Mouse (Mus musculus) adrenal gland, postnatal 10 days (tissue): Measurements from ENCODE around the gene Fibcd1. TPM values are rescaled to one million over a fixed set of nuclear protein-coding genes. Genes with fewer than 3 reads are reported as not detected.

Experiments
- DNase-seq: peaks from one replicate; pipeline ENCODE4 v3.0.0; 2021; ENCODE audit warnings: mixed read lengths
- total RNA-seq, 2 experiments: library from RNA; stranded (reverse); gene quantifications; 2 replicates each; pipeline ENCODE4 v1.2.3; 2021

Gene Fibcd1
- total RNA-seq, 2 experiments from 2014 or later, result 0.27 to 0.39 TPM

DNA sequence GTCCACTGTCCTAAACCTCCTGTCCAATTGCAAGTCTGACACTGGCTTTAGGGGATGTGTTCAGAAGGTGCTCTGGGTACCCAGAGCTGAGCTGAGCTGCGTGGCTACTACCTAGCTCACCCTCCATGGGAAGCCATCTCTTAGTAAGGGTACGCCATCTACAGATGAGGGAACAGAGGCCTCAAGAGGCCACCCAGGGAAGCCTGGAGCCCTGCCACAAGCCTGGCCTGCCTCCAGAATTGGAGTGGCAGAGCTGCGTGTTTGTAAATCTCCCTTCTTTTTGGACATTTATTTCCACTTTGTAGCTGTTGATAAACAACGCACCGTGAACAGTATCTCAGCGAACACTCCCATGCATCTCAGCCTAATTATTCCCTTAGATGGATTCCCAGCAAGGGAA lies 11.4 kb upstream of the Fibcd1 start:
- DNase-seq, result peak; percentile 78

DNA sequence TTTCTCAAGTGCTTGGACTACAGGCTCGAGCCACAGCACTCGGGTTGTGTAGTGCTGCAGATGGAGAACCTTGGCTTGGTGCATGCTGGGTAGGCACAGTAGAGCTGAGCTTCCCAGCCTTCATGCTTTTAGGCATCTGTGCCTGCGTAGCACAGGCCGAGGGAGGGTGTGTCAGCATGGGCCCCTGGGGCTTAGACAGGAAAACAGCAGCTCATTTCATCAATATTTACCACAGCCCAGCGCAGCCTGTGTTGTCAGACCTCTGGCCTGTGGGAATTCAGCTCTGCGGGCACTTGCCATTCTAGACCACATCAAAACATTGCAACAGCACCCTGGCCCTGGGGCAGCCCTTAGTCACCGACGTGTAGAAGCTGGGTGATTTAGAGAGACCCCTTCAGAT lies 10.2 kb upstream of the Fibcd1 start:
- peak; percentile 58 for DNase-seq

DNA sequence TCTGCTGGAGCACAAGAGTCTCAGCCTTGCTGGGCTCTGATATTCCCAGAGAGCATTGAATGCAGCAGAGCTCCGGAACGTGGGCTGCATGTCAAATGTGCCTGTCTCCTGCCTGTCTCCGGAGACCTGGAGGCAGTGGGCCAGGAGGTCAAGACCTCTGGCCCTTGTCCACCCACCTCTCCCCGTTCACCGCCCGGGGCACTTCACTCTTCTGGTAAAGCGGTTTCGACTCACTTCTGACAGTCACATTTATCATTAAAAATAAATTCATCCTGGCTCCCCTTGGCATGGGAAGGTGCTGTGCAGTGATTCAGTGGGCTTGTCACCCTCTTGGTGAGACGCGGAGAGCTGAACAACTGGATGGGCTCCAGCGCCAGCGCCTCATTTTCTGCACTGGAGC lies 4.3 kb upstream of the Fibcd1 start:
- peak; percentile 66 for DNase-seq

DNA sequence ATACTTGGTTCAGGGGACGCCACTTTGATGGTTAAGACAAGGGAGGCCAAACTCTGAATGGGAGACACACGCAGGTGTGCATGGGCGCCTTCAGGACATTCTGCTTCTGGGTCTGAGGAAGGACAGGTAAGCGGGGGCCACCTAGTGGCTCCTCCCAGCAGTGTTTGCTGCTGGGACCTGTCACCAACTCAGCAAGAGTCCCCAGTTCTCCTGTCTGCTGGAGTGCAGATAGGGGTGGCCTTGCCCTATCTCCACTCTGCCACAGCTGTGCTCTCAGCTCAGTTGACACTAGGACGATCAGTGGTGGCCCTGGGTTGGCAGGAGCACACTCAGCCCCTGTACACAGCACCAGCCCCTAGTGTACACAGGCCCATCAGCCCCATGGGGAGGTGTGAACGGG lies 2.1 kb upstream of the Fibcd1 start:
- peak; percentile 32 for DNase-seq

DNA sequence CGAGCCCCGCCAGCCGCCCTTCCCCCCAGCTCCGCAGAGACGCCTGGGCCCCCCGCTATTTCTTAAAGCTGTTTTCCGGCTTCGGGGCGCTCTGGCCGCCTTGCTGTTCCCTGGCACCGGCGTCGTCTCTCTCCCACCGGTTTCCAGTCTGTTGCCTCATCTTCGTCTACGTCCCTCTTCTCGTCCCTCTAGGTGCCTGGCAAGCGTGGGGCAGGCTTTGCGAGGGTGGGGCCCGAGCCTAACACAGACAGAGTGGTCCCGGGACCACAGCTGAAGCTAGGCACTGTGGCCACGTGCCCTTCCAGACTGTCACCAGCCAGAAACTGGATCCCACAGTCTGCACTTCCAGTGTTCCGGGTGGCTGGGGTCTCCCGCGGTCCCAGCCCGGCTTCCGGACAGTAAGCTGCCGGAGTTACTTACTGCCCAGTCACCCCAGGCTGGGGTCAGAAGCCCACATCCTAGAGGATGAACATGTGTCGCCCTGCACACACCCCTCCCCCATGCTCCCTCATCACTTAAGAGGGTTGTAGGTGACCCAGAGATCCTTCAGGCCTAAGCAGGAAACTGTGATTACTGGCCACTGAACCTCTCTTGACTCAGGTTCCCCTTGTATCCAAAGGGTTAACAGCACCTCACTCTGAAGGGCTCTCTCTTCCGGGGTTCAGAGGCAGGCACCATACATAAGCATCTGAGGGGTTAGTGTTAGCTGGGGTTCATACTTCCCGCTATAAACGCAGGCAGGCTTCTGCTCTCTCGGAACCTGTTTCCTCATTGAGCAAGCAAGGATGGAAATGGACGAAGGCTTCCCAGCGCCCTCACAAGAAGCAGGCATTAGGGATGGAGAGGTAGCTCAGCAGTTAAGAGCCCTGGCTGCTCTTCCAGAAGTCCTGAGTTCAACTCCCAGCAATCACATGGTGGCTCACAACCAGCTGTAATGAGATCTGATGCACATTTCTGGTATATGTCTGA lies 1.2 kb upstream of the Fibcd1 start:
- no peak for DNase-seq

DNA sequence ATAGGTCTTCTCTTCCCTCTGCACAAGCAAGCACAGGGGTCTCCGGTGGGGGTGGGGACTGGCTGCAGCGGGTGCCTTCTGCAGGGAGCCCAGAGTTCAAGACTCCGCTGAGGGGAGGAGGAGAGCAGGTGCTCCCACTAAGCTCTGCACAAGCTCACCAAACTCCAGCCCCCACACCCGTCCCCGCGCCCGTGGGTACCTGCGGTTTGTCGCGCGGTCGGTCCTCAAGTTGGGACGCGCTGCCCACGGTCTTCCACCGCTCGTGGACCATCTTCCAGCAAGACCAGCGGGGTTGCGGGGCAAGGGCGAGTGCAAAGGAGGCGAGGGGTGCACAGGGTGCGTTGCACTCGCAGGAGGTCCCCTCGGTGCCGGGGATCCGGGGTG lies 301 bp downstream of the Fibcd1 start:
- DNase-seq, result no peak

DNA sequence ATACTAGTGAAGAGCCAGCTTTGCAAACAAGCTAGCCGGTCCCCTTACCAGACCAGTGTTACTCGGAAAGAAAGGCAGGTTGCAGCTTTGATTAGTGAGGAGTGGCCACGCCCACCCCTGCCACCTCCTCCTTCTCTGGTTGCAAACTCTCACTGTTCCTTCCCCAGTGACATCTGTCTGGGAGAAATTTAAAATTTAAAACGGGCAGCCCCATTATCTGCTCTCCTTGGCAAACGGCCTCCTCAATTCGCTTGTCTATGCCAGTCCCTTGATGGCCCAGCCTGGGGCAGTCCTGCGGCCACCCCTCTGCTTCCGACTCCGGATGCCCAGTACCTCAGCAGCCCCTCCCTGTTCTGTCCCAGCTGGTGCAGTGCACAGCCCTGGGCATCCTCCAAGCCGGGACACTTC lies 1.1 kb downstream of the Fibcd1 start:
- no peak for DNase-seq

DNA sequence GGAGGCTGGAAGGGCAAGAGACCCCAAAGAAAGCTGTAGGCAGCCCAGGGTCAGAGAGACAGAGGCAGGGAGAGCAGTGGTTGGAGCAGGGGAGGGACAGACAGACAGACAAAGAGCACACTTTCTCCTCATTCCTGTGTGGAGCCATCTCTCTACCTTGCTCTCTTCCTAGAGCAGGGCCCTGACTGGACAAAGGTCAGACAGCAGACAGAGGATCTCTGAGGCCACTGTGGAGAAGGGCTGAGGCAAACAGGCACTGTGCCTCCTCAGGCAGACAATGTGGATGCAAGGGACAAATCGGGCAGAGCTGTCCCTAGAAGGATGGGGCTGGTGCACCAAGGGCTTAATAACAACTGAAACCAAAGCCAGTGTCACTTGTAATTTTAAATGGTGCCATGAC lies 6.9 kb downstream of the Fibcd1 start:
- DNase-seq, result no peak

DNA sequence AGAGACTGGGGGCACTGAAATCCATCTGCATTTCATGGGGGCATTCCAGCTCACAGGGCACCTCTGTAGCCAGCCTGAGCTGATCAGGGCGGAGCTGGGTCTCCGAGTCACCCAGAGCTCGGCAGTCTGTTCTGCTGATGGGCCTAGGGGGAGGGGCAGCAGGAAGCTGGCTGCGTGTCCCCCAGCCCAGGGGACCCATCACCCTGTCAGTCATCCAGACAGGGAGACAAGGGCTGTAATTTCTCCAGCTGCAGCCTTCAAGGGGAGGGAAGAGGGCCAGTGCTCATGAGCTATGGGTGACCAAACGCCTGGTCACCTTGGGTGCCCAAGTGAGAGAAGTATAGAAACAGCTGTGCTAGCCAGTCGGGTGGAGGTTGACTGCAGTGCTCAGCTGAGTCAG lies 8.8 kb downstream of the Fibcd1 start:
- no peak for DNase-seq

DNA sequence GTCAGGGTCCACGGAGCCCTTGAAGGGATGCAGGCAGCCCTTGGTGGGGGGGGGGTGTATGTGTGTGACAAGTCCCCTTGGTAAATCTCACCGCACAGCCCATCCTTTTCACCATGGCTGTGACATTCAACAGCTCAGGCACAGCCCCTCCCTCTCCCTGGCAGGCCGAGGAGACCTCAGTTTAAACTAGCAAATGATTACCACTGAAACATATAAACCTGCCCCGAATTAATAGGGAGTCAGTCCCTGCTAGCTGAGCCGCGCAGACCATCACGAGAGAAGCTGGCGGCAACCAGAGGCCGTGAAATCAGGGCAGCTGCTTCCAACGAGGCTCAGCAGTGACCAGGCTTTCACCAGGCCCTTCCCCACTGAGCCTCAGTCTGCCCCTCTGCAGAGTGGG lies 9.7 kb downstream of the Fibcd1 start:
- DNase-seq, result no peak

DNA sequence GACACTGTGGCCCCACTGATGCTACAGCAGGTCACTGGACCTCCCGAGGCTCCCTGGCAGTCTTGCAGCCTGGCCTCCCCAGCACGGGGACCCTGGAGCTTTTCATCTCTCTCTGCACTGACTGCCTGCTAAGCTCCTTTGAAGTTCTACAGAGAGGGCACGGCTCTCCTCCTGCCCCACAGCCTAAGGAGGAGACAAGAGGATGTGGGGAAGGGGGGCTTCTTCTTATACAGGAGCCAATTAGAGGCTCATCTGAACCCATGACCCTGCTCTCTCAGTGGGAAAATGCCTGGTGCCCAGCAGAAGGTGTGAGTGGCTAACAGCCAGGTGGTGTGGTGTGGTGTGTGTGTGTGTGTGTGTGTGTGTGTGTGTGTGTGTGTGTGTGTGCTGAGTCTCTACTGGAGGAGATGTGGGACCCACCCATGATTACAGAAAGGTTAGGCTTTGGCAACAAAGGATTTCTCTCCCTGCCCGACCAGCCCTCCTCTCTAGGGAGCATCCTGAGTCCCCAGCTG lies 17.4 kb downstream of the Fibcd1 start:
- no peak for DNase-seq

DNA sequence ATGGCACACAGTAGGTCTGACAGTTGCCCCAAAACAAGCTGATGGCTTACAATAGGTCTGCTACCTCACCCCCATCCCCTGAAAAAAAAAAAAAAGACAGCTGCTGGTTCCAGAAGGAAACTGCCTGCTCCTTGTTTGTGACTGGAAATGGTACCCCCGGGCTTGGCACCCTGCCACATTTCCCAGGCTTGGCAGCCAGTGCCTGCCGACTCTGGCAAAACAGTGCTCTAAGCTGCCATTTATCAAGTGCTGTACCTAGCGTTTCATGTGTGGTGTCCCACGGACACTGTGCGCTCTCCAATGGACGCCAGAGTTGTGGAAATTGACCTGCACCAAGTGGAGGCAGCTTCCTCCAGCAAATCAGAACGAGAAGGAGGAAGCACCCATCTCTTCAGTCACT lies 17.9 kb downstream of the Fibcd1 start:
- peak; percentile 70 for DNase-seq

DNA sequence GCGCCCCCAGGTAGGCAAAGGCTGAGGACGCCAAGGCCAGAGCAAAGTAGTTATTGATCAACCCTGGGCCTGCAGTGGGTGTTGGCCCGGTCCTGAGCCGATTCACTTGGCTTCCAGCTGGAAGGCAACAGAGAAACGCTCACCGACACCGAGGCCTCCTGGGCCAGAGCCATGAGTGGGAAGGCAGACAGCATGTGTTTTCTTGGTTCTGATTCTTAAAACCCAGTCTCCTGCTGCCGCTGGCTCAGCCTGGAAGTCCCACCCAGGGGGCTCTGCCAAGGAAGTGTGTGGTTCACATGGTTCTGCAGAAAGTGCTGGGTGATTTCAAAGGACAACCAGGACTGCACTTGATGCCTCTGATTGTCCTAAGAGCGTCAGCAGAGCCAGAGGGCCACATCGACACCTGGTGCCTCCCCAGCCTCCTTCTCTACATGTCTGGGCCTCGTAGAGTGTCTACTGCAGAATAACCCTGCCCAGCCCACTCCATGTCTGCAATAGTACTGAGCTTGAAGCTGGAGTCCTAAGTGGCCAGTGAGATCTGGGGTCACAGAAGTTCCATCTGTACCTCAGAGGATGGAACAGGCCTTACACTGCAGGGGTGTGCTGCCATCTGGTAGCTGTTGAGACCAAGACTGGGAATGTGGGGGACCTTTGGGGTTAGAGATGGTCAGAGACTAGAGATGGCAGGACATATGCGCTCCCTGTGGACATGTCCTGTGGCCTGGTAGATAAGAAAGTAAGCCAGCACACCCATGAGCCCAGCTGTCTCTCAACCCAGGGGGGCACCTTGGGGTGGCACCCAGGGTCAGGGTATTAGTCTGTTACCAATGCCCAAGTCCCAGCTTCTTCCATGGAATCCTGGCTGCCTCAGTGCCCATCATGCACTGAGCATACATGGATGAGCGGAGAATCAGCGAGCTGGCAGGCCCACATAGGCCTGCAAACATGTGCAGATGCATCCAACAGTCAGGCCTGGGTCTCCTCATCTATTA lies 19.4 kb downstream of the Fibcd1 start:
- DNase-seq, result no peak

DNA sequence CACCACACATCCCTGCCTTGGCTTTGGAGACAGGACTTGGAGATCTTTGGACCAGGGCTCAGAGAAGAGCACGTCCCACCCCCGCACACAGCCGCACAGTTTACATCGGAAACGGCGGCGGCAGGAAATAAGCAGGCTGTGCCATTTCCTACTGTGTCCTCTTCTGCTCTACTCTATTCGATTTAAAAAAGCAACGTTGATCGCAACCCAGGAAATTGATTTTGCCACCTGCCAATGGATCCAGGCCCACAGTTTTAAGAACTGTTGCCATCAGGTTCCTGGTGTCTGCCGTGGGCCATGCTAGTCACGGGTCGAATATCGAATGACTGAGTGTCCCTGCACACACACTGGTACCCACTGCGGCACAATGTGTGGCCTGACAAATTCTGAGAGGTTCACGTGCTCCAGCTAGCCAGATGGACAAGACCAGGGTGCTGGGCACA lies 20.3 kb downstream of the Fibcd1 start:
- DNase-seq, result no peak

DNA sequence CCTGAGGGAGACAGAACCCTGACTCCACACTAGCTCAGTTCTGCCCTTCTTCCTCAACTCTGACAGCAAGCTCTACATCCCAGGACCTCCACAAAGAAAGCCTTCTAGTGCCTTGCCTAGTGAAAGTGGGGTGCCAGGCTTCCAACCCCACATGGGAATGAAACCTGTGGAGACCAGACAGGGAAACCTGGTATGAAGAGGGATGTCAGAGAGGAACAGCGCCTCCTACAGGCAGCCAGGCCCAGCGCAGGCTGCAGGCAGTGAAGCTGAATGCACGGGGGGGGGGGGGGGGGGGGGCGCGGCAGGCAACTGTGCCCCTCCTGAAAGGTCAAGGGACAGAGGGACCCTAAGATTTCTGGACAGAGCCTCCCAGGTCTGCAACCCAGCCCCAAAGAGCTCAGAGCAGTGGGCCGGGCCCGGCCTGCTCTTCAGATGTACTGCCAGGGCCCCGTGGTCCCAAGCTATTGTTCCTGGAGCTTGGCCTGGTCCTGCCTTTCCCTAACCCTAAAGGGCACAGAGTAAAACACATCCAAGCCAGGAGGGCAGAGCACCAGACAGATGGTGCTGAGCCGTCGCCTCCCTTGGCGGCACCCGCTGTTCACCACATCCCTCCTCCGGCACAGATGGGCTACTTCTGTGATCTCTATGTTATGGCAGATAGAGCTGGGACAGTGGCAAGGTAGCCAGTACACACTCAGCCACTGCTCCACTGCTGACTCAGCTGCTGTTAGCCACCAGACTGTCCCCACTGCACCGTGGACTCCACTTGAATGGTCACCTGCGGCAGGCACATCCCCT lies 21.7 kb downstream of the Fibcd1 start:
- DNase-seq, result peak; percentile 43

DNA sequence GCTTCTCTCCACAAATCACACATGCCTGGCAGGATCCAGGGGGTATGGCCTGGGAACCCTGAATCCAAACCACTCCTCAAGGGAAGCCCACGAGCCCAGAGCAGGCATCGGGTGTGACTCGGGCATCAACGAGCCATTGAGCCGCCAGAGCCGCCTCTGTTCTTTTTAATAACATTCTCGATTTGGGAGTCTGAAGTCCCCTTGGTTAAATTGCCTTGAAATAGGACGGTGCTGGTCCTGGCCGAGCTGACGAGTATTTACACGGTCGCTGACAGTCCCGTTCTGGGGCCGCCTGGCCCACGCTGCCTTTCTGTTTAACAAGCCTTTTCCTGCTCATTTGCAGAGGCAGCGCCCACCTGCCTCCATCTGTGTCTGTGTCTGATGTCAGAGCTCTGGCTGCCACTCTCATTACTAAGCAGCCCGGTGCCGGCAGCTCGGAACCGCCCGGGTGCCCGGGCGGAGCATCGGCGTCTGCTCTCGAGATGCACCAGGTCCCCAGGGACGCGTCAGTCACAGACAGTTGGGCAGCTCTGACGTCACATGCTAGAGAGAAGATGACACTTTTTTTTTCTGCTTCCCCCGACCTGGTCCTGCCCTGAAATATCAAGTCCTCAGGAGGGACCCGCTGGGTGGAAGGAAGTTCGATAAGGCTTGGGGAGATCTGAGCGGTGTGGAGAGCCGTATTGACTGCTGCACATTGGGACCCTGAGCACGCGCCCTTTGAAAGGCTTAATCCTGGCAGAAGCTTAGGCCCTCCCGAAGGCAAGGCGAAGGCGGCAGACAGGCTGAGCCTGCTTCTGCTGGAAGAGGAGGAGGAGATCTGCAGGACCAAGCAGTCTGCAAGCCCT lies 23.1 kb downstream of the Fibcd1 start:
- peak; percentile 37 for DNase-seq

DNA sequence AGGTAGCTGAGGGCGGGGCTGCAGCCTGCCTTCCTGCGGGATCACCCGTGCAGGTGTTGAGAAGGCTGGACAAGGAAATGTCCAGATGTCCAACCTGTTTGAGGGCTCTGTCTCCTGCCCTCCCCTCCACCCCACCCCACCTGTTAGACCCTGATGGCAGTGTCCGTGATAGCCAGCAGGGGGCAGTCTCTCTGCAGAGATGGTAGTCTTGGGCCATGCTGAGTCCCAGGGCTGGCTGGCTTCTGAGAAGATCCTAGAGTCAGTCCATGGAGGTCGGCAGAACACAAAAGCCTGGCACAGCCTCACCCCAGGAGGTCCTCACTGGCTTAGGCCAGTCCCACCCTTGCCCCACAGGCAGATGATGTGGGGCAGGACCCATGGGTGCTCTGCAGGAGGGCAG lies 30.4 kb downstream of the Fibcd1 start:
- peak; percentile 80 for DNase-seq

DNA sequence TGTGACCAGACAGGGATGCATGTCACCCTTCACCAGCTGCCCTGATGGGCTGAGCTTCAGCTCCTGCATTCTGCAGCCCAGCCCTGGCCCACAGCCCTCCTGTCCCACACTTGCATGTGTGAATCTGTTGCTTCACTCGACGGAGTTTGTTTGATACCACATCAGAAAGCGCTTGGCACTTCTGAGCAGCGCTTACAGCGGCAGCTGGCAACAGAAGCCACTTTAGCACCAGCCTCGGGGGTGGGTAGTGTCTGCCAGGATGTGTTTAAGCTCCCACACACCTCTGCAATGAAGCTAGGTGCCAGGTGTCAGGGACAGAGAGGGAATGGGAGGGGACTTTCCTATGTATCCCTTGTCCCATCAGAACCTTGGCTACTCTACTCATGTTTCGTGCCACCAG lies 31.1 kb downstream of the Fibcd1 start:
- no peak for DNase-seq

DNA sequence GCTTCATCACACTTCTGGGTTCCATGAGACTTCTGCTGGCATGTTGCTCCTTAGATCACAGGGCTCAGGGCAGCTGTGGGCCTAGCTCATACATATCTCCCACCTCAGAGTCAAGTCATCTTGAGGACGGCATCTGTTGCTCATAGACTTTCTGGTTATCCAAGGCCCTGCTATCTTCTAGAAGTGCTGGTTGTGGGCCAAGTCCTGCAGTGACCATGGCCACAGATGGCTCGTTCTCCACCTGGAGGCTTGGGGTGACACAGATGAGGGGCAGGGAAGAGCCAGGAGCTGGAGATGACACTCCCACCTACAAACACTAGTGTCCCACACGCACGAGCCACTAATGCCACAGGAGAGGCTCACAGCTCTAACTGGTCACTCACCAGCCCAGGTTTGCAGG lies 32.2 kb downstream of the Fibcd1 start:
- DNase-seq, result no peak

DNA sequence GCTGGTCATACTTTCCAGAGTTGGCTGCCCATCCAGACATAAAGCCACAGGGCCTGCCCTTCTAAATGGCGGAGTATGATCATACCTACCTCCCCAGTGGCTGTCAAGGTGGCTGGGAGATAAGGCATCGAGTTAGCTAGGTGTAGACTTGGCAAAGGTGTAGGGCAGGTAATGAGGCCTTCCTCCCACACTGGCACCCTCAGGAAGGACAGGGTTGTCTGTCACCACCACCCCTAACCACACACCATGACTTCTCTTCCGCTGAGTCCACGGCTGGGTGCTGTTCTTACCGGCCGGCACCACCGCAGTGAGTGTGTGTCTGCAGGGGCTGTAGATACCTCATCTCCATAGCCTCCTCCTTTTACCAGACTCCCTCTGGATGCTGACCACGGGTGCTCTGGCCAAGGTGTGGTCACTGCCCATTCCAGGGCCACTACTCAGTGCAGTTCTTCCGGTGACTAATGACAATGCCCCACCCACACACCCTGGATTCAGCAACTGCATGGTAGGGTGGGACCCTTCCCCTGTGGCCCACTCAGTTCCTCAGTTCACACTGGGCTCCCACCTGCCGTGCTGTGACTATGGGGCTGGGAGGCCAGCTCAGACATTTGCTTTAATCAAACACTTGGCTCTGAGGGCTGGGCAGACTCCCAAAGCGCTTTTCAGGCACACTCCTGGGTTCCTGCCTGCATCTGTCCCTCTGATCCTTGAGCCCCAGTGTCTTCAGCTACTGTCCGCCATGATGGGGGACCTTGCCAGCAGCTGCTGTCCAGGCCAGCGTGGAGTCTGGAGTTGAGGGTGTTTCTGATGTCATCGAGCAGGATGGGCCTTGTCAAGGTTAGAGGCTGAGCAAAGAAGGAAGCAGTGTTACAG lies 34.5 kb downstream of the Fibcd1 start:
- DNase-seq, result no peak
